Mouse (Mus musculus) limb, embryonic 11.5 days (tissue): ENCODE results near the gene Pcsk1n. TPM values are rescaled to one million over a fixed set of nuclear protein-coding genes. Genes with fewer than 3 reads are reported as not detected.

ENCODE experiments used
- ATAC-seq: fragments of 200-750 bp; cut with Nextera tagmentation; 2 replicates; pipeline ENCODE4 v1.8.0; 2017; ENCODE audit warnings: low read depth; ENCODE audit not compliant: insufficient number of reproducible peaks, low FRiP score, low TSS enrichment
- DNase-seq: peaks from one replicate; pipeline ENCODE4 v3.0.0-alpha.2; 2015; ENCODE audit warnings: low spot score
- H3K27ac ChIP-seq: fragments of 300-500 bp; sonication (generic); replicated peaks from 2 replicates; pipeline ENCODE4 v1.5.1; 2014; ENCODE audit warnings: low read depth, mild to moderate bottlenecking, low read length
- H3K27me3 ChIP-seq: fragments of 300-500 bp; sonication (generic); 2 replicates; pipeline ENCODE4 v1.6.1; 2014; ENCODE audit warnings: mild to moderate bottlenecking, low read length, mixed read lengths; ENCODE audit not compliant: control insufficient read depth, insufficient read depth
- H3K36me3 ChIP-seq: fragments of 300-500 bp; sonication (generic); 2 replicates; pipeline ENCODE4 v1.6.1; 2014; ENCODE audit warnings: mild to moderate bottlenecking, low read length, moderate library complexity, mixed read lengths; ENCODE audit not compliant: control insufficient read depth, insufficient read depth
- H3K4me1 ChIP-seq: fragments of 300-500 bp; sonication (generic); 2 replicates; pipeline ENCODE4 v1.6.1; 2014; ENCODE audit warnings: low read length, mixed read lengths; ENCODE audit not compliant: control insufficient read depth, insufficient read depth
- H3K4me2 ChIP-seq: fragments of 300-500 bp; sonication (generic); 2 replicates; pipeline ENCODE4 v1.6.1; 2014; ENCODE audit warnings: low read depth, mild to moderate bottlenecking, moderate library complexity; ENCODE audit not compliant: severe bottlenecking
- H3K4me3 ChIP-seq: fragments of 300-500 bp; sonication (generic); 2 replicates; pipeline ENCODE4 v1.5.1; 2014; ENCODE audit warnings: low read depth, low read length
- H3K9ac ChIP-seq: fragments of 300-500 bp; sonication (generic); 2 replicates; pipeline ENCODE4 v1.6.1; 2014; ENCODE audit warnings: mild to moderate bottlenecking, low read length
- H3K9me3 ChIP-seq: fragments of 300-500 bp; sonication (generic); 2 replicates; pipeline ENCODE4 v1.6.1; 2016; ENCODE audit warnings: low read length; ENCODE audit not compliant: control insufficient read depth
- WGBS: fragments of 180-500 bp; shearing (Covaris S2); extraction: QIAGEN DNeasy Blood & Tissue Kit; methylation state at CpG from one replicate; pipeline ENCODE4 v1.1.7; 2014; 5-methylcytosine and 5-hydroxymethylcytosine counted together
- polyA plus RNA-seq: library from polyadenylated mRNA; unstranded; fragments of >200 nt; fragmentation: Nextera tagmentation; extraction: Ambion mirVana; gene quantifications from 2 replicates; pipeline ENCODE4 v1.2.1, GENCODE M21; 2014

Pcsk1n gene
- polyA plus RNA-seq, 1 experiment from 2014 or later, result 0.25 TPM

- no peaks in the 10 kb centered on the region for H3K9me3 ChIP-seq
- H3K4me3 ChIP-seq, result no peak overlapping the region
- H3K4me2 ChIP-seq, result no peak overlapping the region
- no peaks in the 10 kb centered on the region for H3K4me1 ChIP-seq
- 87% methylated on average over 7 of the region's 7 CpGs for WGBS
- no peaks in the 10 kb centered on the region for H3K36me3 ChIP-seq
- H3K27me3 ChIP-seq, result no peaks in the 10 kb centered on the region
- ATAC-seq (no peak), DNase-seq (no peak)
- no peak overlapping the region for H3K27ac ChIP-seq
- no peak overlapping the region for H3K9ac ChIP-seq
Measured at GRCm38 (mm10) chrX:7950091-7950490, 30.5 kb downstream of the Pcsk1n start.

GRCm38 (mm10) chrX:7958868-7959267 lies 39.2 kb downstream of the Pcsk1n start:
- DNase-seq, result no peak
- ATAC-seq, result no peak
- Histone ChIP-seq H3K4me2 (no peak overlapping the region), H3K36me3 (no peaks in the 10 kb centered on the region), H3K27me3 (no peaks in the 10 kb centered on the region), H3K9ac (no peak overlapping the region), H3K27ac (no peak overlapping the region), H3K4me1 (no peaks in the 10 kb centered on the region), H3K9me3 (no peaks in the 10 kb centered on the region; the same call in 1 of the 2 replicates), H3K4me3 (no peak overlapping the region)
- whole genome bisulfite sequencing, result 92% methylated on average over 9 of the region's 9 CpGs

- WGBS, result 77% methylated on average over 7 of the region's 7 CpGs
- Histone ChIP-seq H3K9me3 (no peaks in the 10 kb centered on the region; the same call in 1 of the 2 replicates), H3K9ac (no peak overlapping the region), H3K4me3 (no peak overlapping the region), H3K36me3 (no peaks in the 10 kb centered on the region), H3K27ac (no peak overlapping the region), H3K27me3 (no peaks in the 10 kb centered on the region), H3K4me1 (no peaks in the 10 kb centered on the region), H3K4me2 (no peak overlapping the region)
- no peak for DNase-seq
- ATAC-seq, result no peak
Measured at GRCm38 (mm10) chrX:7963829-7964626, 44.4 kb downstream of the Pcsk1n start.

GRCm38 (mm10) chrX:7966161-7966560 lies 46.5 kb downstream of the Pcsk1n start:
- Histone ChIP-seq H3K9me3 (no peaks in the 10 kb centered on the region; the same call in 1 of the 2 replicates), H3K27ac (no peak overlapping the region), H3K4me3 (no peak overlapping the region), H3K4me2 (no peak overlapping the region), H3K27me3 (no peaks in the 10 kb centered on the region), H3K4me1 (no peaks in the 10 kb centered on the region), H3K9ac (no peak overlapping the region), H3K36me3 (no peaks in the 10 kb centered on the region)
- ATAC-seq (no peak), DNase-seq (no peak)
- 65% methylated on average over 4 of the region's 4 CpGs for WGBS

GRCm38 (mm10) chrX:7967596-7968201 lies 48.1 kb downstream of the Pcsk1n start:
- Histone ChIP-seq H3K27ac (no peak overlapping the region), H3K4me3 (no peak overlapping the region), H3K4me1 (no peaks in the 10 kb centered on the region), H3K36me3 (no peaks in the 10 kb centered on the region), H3K27me3 (no peaks in the 10 kb centered on the region), H3K9ac (no peak overlapping the region), H3K4me2 (no peak overlapping the region), H3K9me3 (no peaks in the 10 kb centered on the region)
- 79% methylated on average over 7 of the region's 9 CpGs for WGBS
- ATAC-seq (no peak), DNase-seq (no peak)

GRCm38 (mm10) chrX:7968226-7968625 lies 48.6 kb downstream of the Pcsk1n start:
- no peaks in the 10 kb centered on the region for H3K27me3 ChIP-seq
- H3K27ac ChIP-seq, result no peak overlapping the region
- H3K36me3 ChIP-seq, result no peaks in the 10 kb centered on the region
- no peak overlapping the region for H3K4me2 ChIP-seq
- no peak overlapping the region for H3K4me3 ChIP-seq
- ATAC-seq (no peak), DNase-seq (no peak)
- H3K9ac ChIP-seq, result no peak overlapping the region
- 79% methylated on average over 8 of the region's 8 CpGs for whole genome bisulfite sequencing
- H3K9me3 ChIP-seq, result no peaks in the 10 kb centered on the region
- H3K4me1 ChIP-seq, result no peaks in the 10 kb centered on the region

GRCm38 (mm10) chrX:7968899-7969298 lies 49.3 kb downstream of the Pcsk1n start:
- H3K4me3 ChIP-seq, result no peak overlapping the region
- H3K27ac ChIP-seq, result no peak overlapping the region
- no peaks in the 10 kb centered on the region for H3K9me3 ChIP-seq
- H3K27me3 ChIP-seq, result no peaks in the 10 kb centered on the region
- H3K4me2 ChIP-seq, result no peak overlapping the region
- no peak for ATAC-seq
- H3K9ac ChIP-seq, result no peak overlapping the region
- no peaks in the 10 kb centered on the region for H3K36me3 ChIP-seq
- 93% methylated on average over 3 of the region's 3 CpGs for WGBS
- no peak for DNase-seq
- no peaks in the 10 kb centered on the region for H3K4me1 ChIP-seq

GRCm38 (mm10) chrX:7971292-7971691 lies 51.7 kb downstream of the Pcsk1n start:
- H3K9ac ChIP-seq, result no peak overlapping the region
- H3K27ac ChIP-seq, result no peak overlapping the region
- no peak overlapping the region for H3K4me2 ChIP-seq
- WGBS, result 68% methylated on average over 4 of the region's 4 CpGs
- H3K4me3 ChIP-seq, result no peak overlapping the region
- H3K36me3 ChIP-seq, result no peaks in the 10 kb centered on the region
- H3K4me1 ChIP-seq, result no peaks in the 10 kb centered on the region
- H3K27me3 ChIP-seq, result no peaks in the 10 kb centered on the region
- ATAC-seq (no peak), DNase-seq (no peak)
- H3K9me3 ChIP-seq, result no peaks in the 10 kb centered on the region
